Mouse (Mus musculus): ENCODE measurements around the gene March5. TPM values are rescaled to one million over a fixed set of nuclear protein-coding genes. Genes with fewer than 3 reads are reported as not detected.

The March5 gene
- polyA plus RNA-seq, 1 experiment from 2014 or later = 95.9 TPM

- no peak for DNase-seq (ENCODE audit: low spot score)
- Histone ChIP-seq H3K27ac (no peak overlapping the region), H3K27me3 (ENCODE audit: insufficient read depth, poor library complexity, severe bottlenecking) (no peaks in the 10 kb centered on the region), H3K4me3 (no peak overlapping the region), H3K4me1 (no peaks in the 10 kb centered on the region), H3K9me3 (no peaks in the 10 kb centered on the region), H3K36me3 (no peaks in the 10 kb centered on the region)
- 61% methylated on average over 6 of the region's 6 CpGs for WGBS
Measured at GRCm38 (mm10) chr19:37252104-37252503, 44.8 kb downstream of the March5 start.

- Histone ChIP-seq H3K27me3 (ENCODE audit: insufficient read depth, poor library complexity, severe bottlenecking) (no peaks in the 10 kb centered on the region), H3K27ac (no peak overlapping the region), H3K9me3 (no peaks in the 10 kb centered on the region), H3K4me3 (no peak overlapping the region), H3K36me3 (no peaks in the 10 kb centered on the region), H3K4me1 (no peaks in the 10 kb centered on the region)
- 86% methylated on average over 9 of the region's 9 CpGs for WGBS
- DNase-seq (ENCODE audit: low spot score) = no peak
Measured at GRCm38 (mm10) chr19:37255321-37255720, 48.0 kb downstream of the March5 start.

GRCm38 (mm10) chr19:37262389-37262788 lies 55.0 kb downstream of the March5 start:
- no peaks in the 10 kb centered on the region for H3K27me3 ChIP-seq (ENCODE audit: insufficient read depth, poor library complexity, severe bottlenecking)
- peaks cover 8% of the 10 kb centered on the region; the same call in 1 of the 2 replicates for H3K4me1 ChIP-seq
- no peak for DNase-seq (ENCODE audit: low spot score)
- H3K4me3 ChIP-seq = no peak overlapping the region
- H3K36me3 ChIP-seq = no peaks in the 10 kb centered on the region
- H3K9me3 ChIP-seq = no peaks in the 10 kb centered on the region
- WGBS = 65% methylated on average over 4 of the region's 4 CpGs
- no peak overlapping the region for H3K27ac ChIP-seq

GRCm38 (mm10) chr19:37263566-37263942 lies 56.2 kb downstream of the March5 start:
- H3K27me3 ChIP-seq (ENCODE audit: insufficient read depth, poor library complexity, severe bottlenecking) = no peaks in the 10 kb centered on the region
- WGBS = 62% methylated on average over 8 of the region's 8 CpGs

GRCm38 (mm10) chr19:37263943-37264897 lies 56.9 kb downstream of the March5 start:
- 71% methylated on average over 23 of the region's 23 CpGs for WGBS
- no peaks in the 10 kb centered on the region for H3K9me3 ChIP-seq
- H3K36me3 ChIP-seq = peaks cover 15% of the 10 kb centered on the region
- DNase-seq (ENCODE audit: low spot score) = no peak
- no peak overlapping the region for H3K27ac ChIP-seq
- H3K27me3 ChIP-seq (ENCODE audit: insufficient read depth, poor library complexity, severe bottlenecking) = no peaks in the 10 kb centered on the region
- H3K4me1 ChIP-seq = peaks cover 8% of the 10 kb centered on the region; the same call in 1 of the 2 replicates
- no peak overlapping the region for H3K4me3 ChIP-seq

More at GRCm38 (mm10) chr19:37263566-37263942, 56.2 kb downstream of the March5 start:
- H3K9me3 ChIP-seq = no peaks in the 10 kb centered on the region
- no peak overlapping the region for H3K4me3 ChIP-seq
- no peak overlapping the region for H3K27ac ChIP-seq
- DNase-seq (ENCODE audit: low spot score) = no peak
- H3K4me1 ChIP-seq = peaks cover 8% of the 10 kb centered on the region; the same call in 1 of the 2 replicates
- peaks cover 8% of the 10 kb centered on the region for H3K36me3 ChIP-seq

- Histone ChIP-seq H3K4me3 (no peak overlapping the region), H3K27me3 (ENCODE audit: insufficient read depth, poor library complexity, severe bottlenecking) (no peaks in the 10 kb centered on the region), H3K9me3 (no peaks in the 10 kb centered on the region), H3K4me1 (peaks cover 8% of the 10 kb centered on the region; the same call in 1 of the 2 replicates), H3K36me3 (peaks cover 17% of the 10 kb centered on the region), H3K27ac (no peak overlapping the region)
- DNase-seq (ENCODE audit: low spot score) = peak; percentile 82
- WGBS = 30% methylated on average over 10 of the region's 10 CpGs
Measured at GRCm38 (mm10) chr19:37265333-37266103, 58.2 kb downstream of the March5 start.

- no peak overlapping the region for H3K27ac ChIP-seq
- no peaks in the 10 kb centered on the region for H3K27me3 ChIP-seq (ENCODE audit: insufficient read depth, poor library complexity, severe bottlenecking)
- peaks cover 5% of the 10 kb centered on the region; the same call in 1 of the 2 replicates for H3K4me1 ChIP-seq
- H3K36me3 ChIP-seq = peaks cover 22% of the 10 kb centered on the region
- WGBS = 91% methylated on average over 16 of the region's 16 CpGs
- H3K4me3 ChIP-seq = no peak overlapping the region
- H3K9me3 ChIP-seq = no peaks in the 10 kb centered on the region
- no peak for DNase-seq (ENCODE audit: low spot score)
Measured at GRCm38 (mm10) chr19:37269106-37269505, 61.8 kb downstream of the March5 start.

Other genes with a start within 250 kb of the March5 start
- gene Cpeb3, start 1.1 kb downstream of the March5 start, polyA plus RNA-seq (2016; fragmentation: Nextera tagmentation; extraction: Ambion mirVana) = 2.6 and 3.7 TPM in 2 replicates
- gene Ide, start 130.3 kb downstream of the March5 start, polyA plus RNA-seq (2016; fragmentation: Nextera tagmentation; extraction: Ambion mirVana) = 49.9 and 63.3 TPM in 2 replicates
- 54.7 and 56.8 TPM in 2 replicates for gene Kif11, start 168.9 kb downstream of the March5 start, polyA plus RNA-seq (2016; fragmentation: Nextera tagmentation; extraction: Ambion mirVana)
- gene Hhex, start 227.3 kb downstream of the March5 start, polyA plus RNA-seq (2016; fragmentation: Nextera tagmentation; extraction: Ambion mirVana) = 10.6 and 26.5 TPM in 2 replicates